Mouse (Mus musculus) left cerebral cortex, adult 2 months (tissue): ENCODE measurements around the gene Mcrip1. TPM values are rescaled to one million over a fixed set of nuclear protein-coding genes. Genes with fewer than 3 reads are reported as not detected.
"Not testable (repeated sequence)": the region's sequence is repeated elsewhere in the genome, so short reads cannot be mapped to it uniquely, and the experiment has no call there.

Experiments
- DNase-seq, 2 experiments: peaks; one replicate each; pipeline ENCODE4 v3.0.0; 2021 to 2022; ENCODE audit warnings: low spot score in 2 of 2, mixed read lengths in 1 of 2; ENCODE audit errors: extremely low spot score in 1 of 2
- H3K27ac ChIP-seq: fragments of 200-600 bp; 2 replicates; pipeline ENCODE4 v1.8.1; 2022
- H3K4me3 ChIP-seq: fragments of 200-600 bp; 2 replicates; pipeline ENCODE4 v1.8.1; 2022
- CTCF ChIP-seq: fragments of 200-600 bp; IDR thresholded peaks from 2 replicates; pipeline ENCODE4 v1.8.1; 2022; ENCODE audit warnings: antibody characterized with exemption, mild to moderate bottlenecking, moderate library complexity
- intact Hi-C: fragments of 180-260 bp; cut with DNase I; formaldehyde crosslinking; loops from one replicate; pipeline ENCODE4 v1.15.1; 2025
- total RNA-seq, 2 experiments: library from RNA; stranded (reverse); gene quantifications; 2 replicates each; pipeline ENCODE4 v1.2.3; 2021

Mcrip1 gene
- total RNA-seq, 2 experiments from 2014 or later: 68.3 to 83.2 TPM

DNA sequence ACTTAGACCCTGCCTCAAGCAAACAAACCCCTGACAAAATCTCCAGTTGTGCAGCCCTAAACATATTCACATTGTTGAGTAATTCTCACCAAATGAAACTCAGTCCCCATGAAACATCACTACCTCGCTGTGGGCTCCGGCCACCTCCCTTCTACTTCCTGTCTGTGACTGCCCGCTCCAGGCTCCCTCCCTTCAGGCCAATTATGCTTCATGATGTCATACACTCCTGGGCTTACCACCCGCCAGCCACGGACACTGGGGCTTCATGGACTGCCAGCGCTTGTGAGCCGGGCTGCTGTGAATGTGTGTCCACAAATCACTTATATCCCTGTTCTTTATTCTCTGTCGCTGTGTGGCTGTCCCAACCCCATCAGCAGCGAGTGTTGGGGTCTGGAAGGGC lies 29.8 kb downstream of the Mcrip1 start:
- no peak overlapping the region for H3K4me3 ChIP-seq
- DNase-seq: no peak
- intact Hi-C loops: loop anchor here (2.0 to 5.0 kb wide), 3 partner anchors 29 to 258 kb away; partner anchors contain the start of genes Mcrip1 and P4hb
- no peak for TF ChIP-seq CTCF
- no peak overlapping the region for H3K27ac ChIP-seq

GRCm38 (mm10) chr11:120518558-120518957 lies 31.0 kb downstream of the Mcrip1 start:
- no peak overlapping the region for H3K4me3 ChIP-seq
- no peak overlapping the region for H3K27ac ChIP-seq
- TF ChIP-seq CTCF: no peak
- no peak for DNase-seq
- intact Hi-C loops: loop anchor here (2.0 to 5.0 kb wide), 3 partner anchors 30 to 259 kb away; partner anchors contain the start of genes Mcrip1 and P4hb

DNA sequence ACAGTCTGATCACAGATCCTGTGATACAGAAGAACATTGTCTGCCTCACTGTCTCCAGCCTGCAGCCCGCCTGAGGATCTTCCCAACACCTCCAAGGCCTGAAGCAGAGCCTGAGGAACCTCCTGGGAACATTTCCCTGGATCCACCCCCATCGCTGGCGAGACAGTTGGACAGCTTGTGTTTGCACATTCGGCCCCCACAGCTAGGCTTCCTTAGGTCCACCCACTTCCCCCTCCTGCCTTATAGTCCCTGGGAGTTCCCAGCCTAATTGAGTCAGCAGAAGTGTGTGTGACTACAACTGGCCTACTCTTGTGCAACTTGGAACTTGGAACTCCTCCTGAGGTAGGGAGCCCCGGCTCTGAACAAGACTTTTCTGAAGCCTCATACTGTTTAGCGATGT lies 31.5 kb downstream of the Mcrip1 start:
- no peak for TF ChIP-seq CTCF
- H3K4me3 ChIP-seq: no peak overlapping the region
- DNase-seq: peak; percentile 72 to 81
- no peak overlapping the region for H3K27ac ChIP-seq
- intact Hi-C loops: loop anchor here (2.0 to 5.0 kb wide), 3 partner anchors 31 to 259 kb away; partner anchors contain the start of genes Mcrip1 and P4hb

DNA sequence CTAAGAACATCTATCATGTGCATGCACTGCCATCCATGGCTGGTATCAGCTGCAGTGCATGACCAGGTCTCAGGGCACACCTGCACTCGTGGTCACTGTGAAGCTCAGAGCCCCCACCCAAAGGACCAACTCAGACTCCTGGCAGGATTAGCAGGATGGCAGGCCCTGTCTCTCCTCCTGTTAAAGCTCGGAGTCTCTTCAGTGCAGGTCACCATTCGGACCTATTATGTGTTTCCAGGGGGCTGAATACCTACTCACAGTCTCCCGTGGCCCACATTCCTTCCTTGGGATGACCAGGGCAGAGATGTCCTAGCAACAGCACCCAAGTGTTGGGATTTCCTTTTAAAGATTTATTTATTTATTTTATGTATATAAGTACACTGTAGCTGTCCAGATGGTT lies 32.4 kb downstream of the Mcrip1 start:
- intact Hi-C loops: loop anchor here (2.0 to 5.0 kb wide), 2 partner anchors 64 to 260 kb away; partner anchors contain the start of gene Arhgdia
- no peak for TF ChIP-seq CTCF
- no peak for DNase-seq
- Histone ChIP-seq H3K4me3 (no peak overlapping the region), H3K27ac (no peak overlapping the region)

- intact Hi-C loops: loop anchor here (2.0 to 5.0 kb wide), 2 partner anchors 65 to 262 kb away; partner anchors contain the start of gene Arhgdia
- peak; percentile 99 for TF ChIP-seq CTCF
- DNase-seq: peak; percentile 80 to 92
- Histone ChIP-seq H3K27ac (no peak overlapping the region), H3K4me3 (no peak overlapping the region)
Observed at GRCm38 (mm10) chr11:120515611-120516010, 33.9 kb downstream of the Mcrip1 start.

GRCm38 (mm10) chr11:120514262-120514661 lies 35.3 kb downstream of the Mcrip1 start:
- intact Hi-C loops, H3K27ac ChIP-seq, H3K4me3 ChIP-seq, DNase-seq: not testable (repeated sequence)

DNA sequence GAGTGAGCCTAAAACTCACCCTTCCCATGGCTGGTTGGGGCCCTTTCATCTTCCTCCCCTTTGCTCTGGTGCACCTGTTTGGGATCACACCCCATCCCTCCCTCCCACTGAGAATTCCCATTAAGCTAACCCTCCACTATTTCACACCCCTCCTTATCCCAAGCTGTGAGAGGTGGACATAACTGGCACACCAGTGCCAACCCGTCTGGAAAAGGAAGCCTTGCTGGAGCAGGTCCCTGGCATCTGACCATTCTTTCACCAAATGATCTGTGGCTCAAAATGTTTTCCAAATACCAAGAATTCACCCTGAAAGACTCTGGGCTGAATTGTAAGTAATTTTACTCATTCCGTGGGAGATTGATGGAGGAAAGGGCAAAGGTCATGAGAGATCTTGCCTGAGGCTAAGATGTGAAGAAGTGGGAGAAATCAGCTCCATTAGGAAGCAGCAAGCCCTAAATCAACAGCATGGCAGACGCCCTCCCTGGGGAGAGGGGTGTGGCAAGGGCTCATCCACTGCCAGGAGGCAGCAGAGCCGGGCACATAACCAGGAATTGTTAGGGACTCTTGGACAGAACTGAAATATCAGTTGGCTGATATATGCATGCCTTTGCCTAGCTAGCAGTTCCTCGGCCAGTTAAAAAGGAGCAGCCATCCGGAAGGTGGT lies 36.6 kb downstream of the Mcrip1 start:
- no peak for DNase-seq
- no peak for TF ChIP-seq CTCF
- intact Hi-C loops: no loop called here
- Histone ChIP-seq H3K27ac (no peak overlapping the region), H3K4me3 (no peak overlapping the region)

- Histone ChIP-seq H3K27ac (no peak overlapping the region), H3K4me3 (no peak overlapping the region)
- no peak for DNase-seq
- TF ChIP-seq CTCF: no peak
- intact Hi-C loops: no loop called here
Observed at GRCm38 (mm10) chr11:120510375-120511030, 39.0 kb downstream of the Mcrip1 start.

DNA sequence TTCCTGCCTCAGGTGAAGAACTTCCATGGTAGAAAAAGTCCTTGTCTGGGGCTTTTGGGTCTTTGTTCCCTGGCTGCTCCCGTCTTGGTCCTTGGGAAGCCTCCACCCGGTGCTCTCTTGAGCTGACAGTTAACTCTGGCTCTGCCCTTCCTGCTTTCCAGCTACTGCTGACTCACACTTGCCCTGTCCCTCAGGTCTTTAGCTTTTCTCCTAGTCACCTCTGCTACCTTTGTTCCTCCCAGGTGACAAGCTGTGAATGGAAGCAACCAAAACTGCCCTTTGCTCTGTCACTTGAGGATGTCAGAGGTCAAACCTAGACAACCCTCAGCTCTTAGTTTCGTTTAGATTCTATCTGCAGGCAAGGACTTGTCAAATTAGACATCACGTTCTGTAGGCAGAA lies 39.6 kb downstream of the Mcrip1 start:
- H3K27ac ChIP-seq: no peak overlapping the region
- intact Hi-C loops: no loop called here
- no peak overlapping the region for H3K4me3 ChIP-seq
- DNase-seq: no peak
- TF ChIP-seq CTCF: no peak

GRCm38 (mm10) chr11:120508290-120508870 lies 41.1 kb downstream of the Mcrip1 start:
- no peak overlapping the region for H3K27ac ChIP-seq
- intact Hi-C loops: no loop called here
- no peak overlapping the region for H3K4me3 ChIP-seq
- no peak for TF ChIP-seq CTCF
- DNase-seq: no peak

DNA sequence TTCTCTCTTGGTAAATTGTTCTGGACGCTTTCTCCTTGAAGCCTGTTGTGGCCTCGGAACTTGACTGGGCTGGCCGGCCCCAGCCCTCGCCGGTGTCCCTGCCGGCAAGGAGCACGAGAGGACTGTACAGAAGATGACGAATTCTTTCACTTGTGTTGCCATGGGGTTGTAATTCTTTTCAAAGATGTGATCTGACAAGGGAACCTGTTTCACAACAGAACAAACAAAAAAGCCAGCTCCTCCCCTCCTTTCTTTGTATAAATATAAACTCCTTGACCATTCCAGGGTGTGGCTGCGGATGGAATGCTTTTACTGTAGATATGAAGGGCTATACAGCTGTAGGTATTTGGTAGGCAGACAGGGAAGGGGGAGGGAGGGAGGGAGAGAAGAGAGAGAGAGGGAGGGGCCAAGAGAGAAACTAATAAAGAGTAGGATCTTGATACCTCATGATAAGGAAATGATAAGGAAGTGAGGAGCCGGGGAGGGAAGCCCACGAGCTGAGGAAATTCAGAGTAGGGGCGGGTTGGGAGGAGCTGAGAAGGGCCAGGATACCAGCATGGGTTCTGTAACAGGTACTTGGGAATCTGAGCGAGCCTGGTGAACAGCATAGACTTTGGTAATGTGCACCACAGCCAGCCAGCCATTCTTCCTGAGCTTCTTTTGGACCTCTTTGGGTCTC lies 41.8 kb downstream of the Mcrip1 start:
- intact Hi-C loops: no loop called here
- H3K4me3 ChIP-seq: no peak overlapping the region
- H3K27ac ChIP-seq: no peak overlapping the region
- no peak for TF ChIP-seq CTCF
- DNase-seq: no peak

GRCm38 (mm10) chr11:120506899-120507298 lies 42.6 kb downstream of the Mcrip1 start:
- TF ChIP-seq CTCF: peak; percentile 48
- DNase-seq: no peak
- no peak overlapping the region for H3K4me3 ChIP-seq
- H3K27ac ChIP-seq: no peak overlapping the region
- intact Hi-C loops: no loop called here
